Mouse (Mus musculus): ENCODE data around the gene Pde9a. TPM values are rescaled to one million over a fixed set of nuclear protein-coding genes. Genes with fewer than 3 reads are reported as not detected.

The Pde9a gene
- polyA plus RNA-seq, 1 experiment from 2014 or later, result 32.5 TPM

- ATAC-seq (ENCODE audit: low FRiP score, low read depth), result no peak
- Histone ChIP-seq H3K4me1 (peaks cover 3% of the 10 kb centered on the region; the same call in 1 of the 2 replicates), H3K4me2 (replicated peaks) (no peak overlapping the region), H3K9ac (no peak overlapping the region), H3K27ac (no peak overlapping the region), H3K9me3 (peaks cover 3% of the 10 kb centered on the region; the same call in 1 of the 2 replicates), H3K4me3 (no peak overlapping the region), H3K27me3 (no peaks in the 10 kb centered on the region), H3K36me3 (peaks cover 85% of the 10 kb centered on the region)
- WGBS, result 82% methylated on average over 7 of the region's 7 CpGs
These were observed 120.3 kb downstream of the Pde9a start for GRCm38 (mm10) chr17:31506282-31506681.

GRCm38 (mm10) chr17:31510944-31511343 lies 124.9 kb downstream of the Pde9a start:
- no peak overlapping the region for H3K27ac ChIP-seq
- H3K36me3 ChIP-seq, result peaks cover 38% of the 10 kb centered on the region
- 93% methylated on average over 6 of the region's 6 CpGs for WGBS
- no peaks in the 10 kb centered on the region for H3K27me3 ChIP-seq
- no peak overlapping the region for H3K9ac ChIP-seq
- no peak for ATAC-seq (ENCODE audit: low FRiP score, low read depth)
- peaks cover 3% of the 10 kb centered on the region; the same call in 1 of the 2 replicates for H3K9me3 ChIP-seq
- H3K4me3 ChIP-seq, result peak overlapping the region; percentile 68
- peak overlapping the region; percentile 72 for H3K4me2 ChIP-seq (replicated peaks)
- peaks cover 11% of the 10 kb centered on the region for H3K4me1 ChIP-seq

GRCm38 (mm10) chr17:31511792-31512495 lies 125.9 kb downstream of the Pde9a start:
- H3K4me2 ChIP-seq (replicated peaks), result peak overlapping the region; percentile 72
- H3K4me3 ChIP-seq, result peak overlapping the region; percentile 68
- WGBS, result under 1% methylated on average over 56 of the region's 56 CpGs
- peak overlapping the region; percentile 69 for H3K27ac ChIP-seq
- H3K9me3 ChIP-seq, result peaks cover 3% of the 10 kb centered on the region; the same call in 1 of the 2 replicates
- peak; percentile 97 for ATAC-seq (ENCODE audit: low FRiP score, low read depth)
- H3K27me3 ChIP-seq, result no peaks in the 10 kb centered on the region
- peak overlapping the region; percentile 70 for H3K9ac ChIP-seq
- H3K36me3 ChIP-seq, result peaks cover 30% of the 10 kb centered on the region
- peaks cover 11% of the 10 kb centered on the region for H3K4me1 ChIP-seq

- Histone ChIP-seq H3K4me1 (peaks cover 11% of the 10 kb centered on the region), H3K36me3 (peaks cover 24% of the 10 kb centered on the region), H3K9ac (peak overlapping the region; percentile 70), H3K27ac (no peak overlapping the region; the same call in 1 of the 2 replicates), H3K9me3 (peaks cover 3% of the 10 kb centered on the region; the same call in 1 of the 2 replicates), H3K4me2 (replicated peaks) (peak overlapping the region; percentile 72), H3K4me3 (peak overlapping the region; percentile 68), H3K27me3 (no peaks in the 10 kb centered on the region)
- 16% methylated on average over 6 of the region's 6 CpGs for WGBS
- ATAC-seq (ENCODE audit: low FRiP score, low read depth), result 0 out of 2 replicates have a peak, but pooled peaks have one; percentile 6
These were observed 126.6 kb downstream of the Pde9a start for GRCm38 (mm10) chr17:31512593-31512992.

GRCm38 (mm10) chr17:31514696-31515095 lies 128.7 kb downstream of the Pde9a start:
- H3K36me3 ChIP-seq, result peaks cover 4% of the 10 kb centered on the region
- peaks cover 3% of the 10 kb centered on the region; the same call in 1 of the 2 replicates for H3K9me3 ChIP-seq
- no peak overlapping the region for H3K9ac ChIP-seq
- no peak for ATAC-seq (ENCODE audit: low FRiP score, low read depth)
- no peak overlapping the region for H3K27ac ChIP-seq
- H3K4me1 ChIP-seq, result peaks cover 11% of the 10 kb centered on the region
- no peak overlapping the region for H3K4me2 ChIP-seq (replicated peaks)
- 56% methylated on average over 1 of the region's 1 CpGs for WGBS
- H3K27me3 ChIP-seq, result no peaks in the 10 kb centered on the region
- no peak overlapping the region for H3K4me3 ChIP-seq

- no peak overlapping the region for H3K27ac ChIP-seq
- H3K9ac ChIP-seq, result no peak overlapping the region
- H3K36me3 ChIP-seq, result peaks cover 16% of the 10 kb centered on the region
- peaks cover 19% of the 10 kb centered on the region for H3K4me1 ChIP-seq
- ATAC-seq (ENCODE audit: low FRiP score, low read depth), result peak; percentile 46
- H3K27me3 ChIP-seq, result no peaks in the 10 kb centered on the region
- no peaks in the 10 kb centered on the region for H3K9me3 ChIP-seq
- H3K4me3 ChIP-seq, result peak overlapping the region; percentile 84
- H3K4me2 ChIP-seq (replicated peaks), result peak overlapping the region; percentile 82
- WGBS, result 4% methylated on average over 7 of the region's 7 CpGs
These were observed 133.4 kb downstream of the Pde9a start for GRCm38 (mm10) chr17:31519344-31519945.

- no peaks in the 10 kb centered on the region for H3K27me3 ChIP-seq
- peak within 1 kb of the TSS; percentile 79 for H3K27ac ChIP-seq
- WGBS, result under 1% methylated on average over 45 of the region's 45 CpGs
- peak within 1 kb of the TSS; percentile 82 for H3K4me2 ChIP-seq (replicated peaks)
- H3K4me3 ChIP-seq, result peak within 1 kb of the TSS; percentile 84
- ATAC-seq (ENCODE audit: low FRiP score, low read depth), result peak; percentile 98
- peak within 1 kb of the TSS; percentile 74 for H3K9ac ChIP-seq
- peaks cover 19% of the 10 kb centered on the region for H3K4me1 ChIP-seq
- H3K9me3 ChIP-seq, result no peaks in the 10 kb centered on the region
- peaks cover 24% of the 10 kb centered on the region for H3K36me3 ChIP-seq
These were observed 134.2 kb downstream of the Pde9a start, which contains the start of the genes Wdr4 and Ndufv3 for GRCm38 (mm10) chr17:31519946-31520838. Gene Wdr4, minus strand, starts transcription at chr17:31519980. Gene Ndufv3, plus strand, starts transcription at chr17:31520115.

- H3K27me3 ChIP-seq, result no peaks in the 10 kb centered on the region
- H3K27ac ChIP-seq, result peak overlapping the region; percentile 16; the same call in 1 of the 2 replicates
- 10% methylated on average over 3 of the region's 3 CpGs for WGBS
- peak overlapping the region; percentile 74 for H3K9ac ChIP-seq
- peak overlapping the region; percentile 84 for H3K4me3 ChIP-seq
- H3K4me2 ChIP-seq (replicated peaks), result peak overlapping the region; percentile 82
- no peak for ATAC-seq (ENCODE audit: low FRiP score, low read depth)
- H3K4me1 ChIP-seq, result peaks cover 19% of the 10 kb centered on the region
- H3K36me3 ChIP-seq, result peaks cover 27% of the 10 kb centered on the region
- H3K9me3 ChIP-seq, result no peaks in the 10 kb centered on the region
These were observed 134.9 kb downstream of the Pde9a start for GRCm38 (mm10) chr17:31520895-31521294.

- H3K9me3 ChIP-seq, result no peaks in the 10 kb centered on the region
- H3K4me3 ChIP-seq, result no peak overlapping the region
- peaks cover 31% of the 10 kb centered on the region for H3K36me3 ChIP-seq
- H3K4me2 ChIP-seq (replicated peaks), result peak overlapping the region; percentile 82
- no peak for ATAC-seq (ENCODE audit: low FRiP score, low read depth)
- H3K4me1 ChIP-seq, result peaks cover 19% of the 10 kb centered on the region
- H3K27me3 ChIP-seq, result no peaks in the 10 kb centered on the region
- H3K9ac ChIP-seq, result peak overlapping the region; percentile 9; the same call in 1 of the 2 replicates
- no peak overlapping the region for H3K27ac ChIP-seq
- WGBS, result 94% methylated on average over 6 of the region's 6 CpGs
These were observed 135.9 kb downstream of the Pde9a start for GRCm38 (mm10) chr17:31521948-31522347.

GRCm38 (mm10) chr17:31525114-31525513 lies 139.1 kb downstream of the Pde9a start:
- Histone ChIP-seq H3K9me3 (no peaks in the 10 kb centered on the region), H3K4me2 (replicated peaks) (no peak overlapping the region), H3K27me3 (no peaks in the 10 kb centered on the region), H3K27ac (no peak overlapping the region), H3K9ac (no peak overlapping the region), H3K36me3 (peaks cover 55% of the 10 kb centered on the region), H3K4me3 (no peak overlapping the region), H3K4me1 (peaks cover 19% of the 10 kb centered on the region)
- no peak for ATAC-seq (ENCODE audit: low FRiP score, low read depth)
- 90% methylated on average over 4 of the region's 4 CpGs for WGBS

- no peak overlapping the region for H3K9ac ChIP-seq
- ATAC-seq (ENCODE audit: low FRiP score, low read depth), result no peak
- 98% methylated on average over 3 of the region's 3 CpGs for WGBS
- H3K9me3 ChIP-seq, result no peaks in the 10 kb centered on the region
- H3K27me3 ChIP-seq, result no peaks in the 10 kb centered on the region
- no peak overlapping the region for H3K4me2 ChIP-seq (replicated peaks)
- peaks cover 60% of the 10 kb centered on the region for H3K36me3 ChIP-seq
- H3K27ac ChIP-seq, result no peak overlapping the region
- H3K4me1 ChIP-seq, result peaks cover 16% of the 10 kb centered on the region
- no peak overlapping the region for H3K4me3 ChIP-seq
These were observed 139.8 kb downstream of the Pde9a start for GRCm38 (mm10) chr17:31525816-31526215.

All from limb, embryonic 13.5 days (tissue).